Mouse (Mus musculus): ENCODE results near the gene Gm14406. TPM values are rescaled to one million over a fixed set of nuclear protein-coding genes. Genes with fewer than 3 reads are reported as not detected.
"Not testable (repeated sequence)": the region's sequence is repeated elsewhere in the genome, so short reads cannot be mapped to it uniquely, and the experiment has no call there.

Gene Gm14406
- polyA plus RNA-seq (2015; fragmentation: Nextera tagmentation; extraction: Ambion mirVana) = not detected in 2 replicates

DNA sequence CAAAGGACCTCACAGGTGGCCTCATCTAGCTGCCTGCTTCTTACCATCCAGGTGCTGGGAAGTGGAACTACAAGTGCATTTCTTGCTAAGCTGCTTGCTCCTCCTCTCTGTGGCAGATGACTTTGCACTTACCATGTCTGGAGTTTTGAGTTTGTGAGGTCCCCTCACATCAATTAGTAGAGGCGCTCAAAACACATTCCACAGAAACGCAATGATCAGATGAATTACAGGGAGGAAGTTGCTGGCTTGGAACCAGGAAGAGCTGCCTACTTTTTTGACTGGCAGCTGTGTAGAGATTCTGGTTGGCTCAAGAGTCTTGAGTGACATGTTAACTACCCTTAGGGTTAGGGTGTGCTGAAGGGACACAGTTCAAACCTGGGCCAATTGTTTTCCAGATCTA, at the start of gene Gm14406:
TSS of gene Gm14406 (minus strand) at position 213 of the 400 bp plus-strand sequence.
- not testable (repeated sequence) for H3K9ac ChIP-seq (replicated peaks; ENCODE audit: low read length); H3K4me2 ChIP-seq (replicated peaks; ENCODE audit: low read depth, low read length); H3K4me3 ChIP-seq (ENCODE audit: low read length); H3K27ac ChIP-seq (ENCODE audit: low read length); H3K4me1 ChIP-seq (ENCODE audit: insufficient read depth, low read length); H3K9me3 ChIP-seq (ENCODE audit: low read length); H3K36me3 ChIP-seq (ENCODE audit: insufficient read depth, low read length); ATAC-seq (ENCODE audit: low FRiP score, low TSS enrichment); H3K27me3 ChIP-seq (ENCODE audit: insufficient read depth, low read length)
- 88% methylated on average over 2 of the region's 2 CpGs for WGBS

DNA sequence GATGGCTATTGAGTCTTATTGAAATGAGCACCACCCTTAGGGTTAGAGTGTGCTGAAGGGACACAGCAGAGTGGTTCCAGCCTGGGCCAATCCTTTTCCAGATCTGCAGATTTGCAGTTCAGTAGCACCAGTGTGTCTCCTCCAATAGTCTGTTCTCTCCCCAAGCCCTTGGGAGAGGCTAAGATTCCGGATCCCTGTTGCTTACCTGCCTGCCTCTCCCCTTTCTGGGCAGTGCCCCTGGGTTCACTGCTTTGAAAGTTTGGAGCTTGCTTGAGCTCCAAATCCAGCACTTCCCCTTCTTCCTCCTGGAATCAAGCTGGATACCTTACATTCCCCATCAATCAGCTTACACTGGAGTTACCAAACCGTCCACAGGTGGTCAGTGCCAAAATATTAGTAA, 2.9 kb downstream of the Gm14406 start:
- not testable (repeated sequence) for H3K27me3 ChIP-seq (ENCODE audit: insufficient read depth, low read length); H3K4me2 ChIP-seq (replicated peaks; ENCODE audit: low read depth, low read length); H3K36me3 ChIP-seq (ENCODE audit: insufficient read depth, low read length); H3K4me1 ChIP-seq (ENCODE audit: insufficient read depth, low read length); H3K9ac ChIP-seq (replicated peaks; ENCODE audit: low read length); H3K9me3 ChIP-seq (ENCODE audit: low read length); H3K4me3 ChIP-seq (ENCODE audit: low read length); H3K27ac ChIP-seq (ENCODE audit: low read length); ATAC-seq (ENCODE audit: low FRiP score, low TSS enrichment)
- WGBS = 78% methylated on average over 1 of the region's 2 CpGs

GRCm38 (mm10) chr2:177559365-177559764, 18.6 kb downstream of the Gm14406 start:
- H3K4me2 ChIP-seq (replicated peaks; ENCODE audit: low read depth, low read length); H3K27me3 ChIP-seq (ENCODE audit: insufficient read depth, low read length); H3K4me1 ChIP-seq (ENCODE audit: insufficient read depth, low read length); H3K4me3 ChIP-seq (ENCODE audit: low read length); H3K27ac ChIP-seq (ENCODE audit: low read length); H3K9me3 ChIP-seq (ENCODE audit: low read length); H3K9ac ChIP-seq (replicated peaks; ENCODE audit: low read length); H3K36me3 ChIP-seq (ENCODE audit: insufficient read depth, low read length); ATAC-seq (ENCODE audit: low FRiP score, low TSS enrichment): not testable (repeated sequence)
- 83% methylated on average over 4 of the region's 4 CpGs for WGBS

GRCm38 (mm10) chr2:177555261-177555660, 22.7 kb downstream of the Gm14406 start:
- H3K4me3 ChIP-seq (ENCODE audit: low read length); H3K4me1 ChIP-seq (ENCODE audit: insufficient read depth, low read length); H3K27ac ChIP-seq (ENCODE audit: low read length); H3K27me3 ChIP-seq (ENCODE audit: insufficient read depth, low read length); ATAC-seq (ENCODE audit: low FRiP score, low TSS enrichment); H3K9me3 ChIP-seq (ENCODE audit: low read length); H3K9ac ChIP-seq (replicated peaks; ENCODE audit: low read length); H3K36me3 ChIP-seq (ENCODE audit: insufficient read depth, low read length); H3K4me2 ChIP-seq (replicated peaks; ENCODE audit: low read depth, low read length): not testable (repeated sequence)
- WGBS = no CpG with 5 or more reads among the region's 1 CpGs

- H3K9me3 ChIP-seq (ENCODE audit: low read length); H3K4me3 ChIP-seq (ENCODE audit: low read length); H3K27ac ChIP-seq (ENCODE audit: low read length); H3K4me1 ChIP-seq (ENCODE audit: insufficient read depth, low read length); ATAC-seq (ENCODE audit: low FRiP score, low TSS enrichment); H3K36me3 ChIP-seq (ENCODE audit: insufficient read depth, low read length); H3K27me3 ChIP-seq (ENCODE audit: insufficient read depth, low read length); H3K4me2 ChIP-seq (replicated peaks; ENCODE audit: low read depth, low read length); H3K9ac ChIP-seq (replicated peaks; ENCODE audit: low read length): not testable (repeated sequence)
- 78% methylated on average over 5 of the region's 5 CpGs for WGBS
Observed at GRCm38 (mm10) chr2:177537717-177538116, 40.3 kb downstream of the Gm14406 start.

DNA sequence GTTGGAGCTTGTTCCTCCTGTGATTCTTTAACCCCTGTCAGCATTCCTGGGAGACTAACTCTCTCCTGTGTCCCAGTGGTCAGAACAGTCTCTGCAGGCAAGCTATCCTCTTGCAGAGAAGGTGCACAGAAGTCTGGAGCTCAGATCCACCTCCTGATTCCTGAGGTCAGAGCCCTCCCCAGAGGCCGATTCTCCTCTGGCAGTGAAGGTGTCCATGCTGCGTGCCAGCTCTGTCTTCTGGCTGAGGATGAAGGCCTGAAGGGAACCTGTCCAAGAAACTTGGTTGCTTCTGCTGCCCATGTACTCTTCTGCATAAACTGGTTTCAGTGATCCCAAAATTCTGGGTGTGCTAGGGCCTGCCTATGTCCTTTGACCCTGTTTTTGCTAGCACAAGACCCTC, 40.9 kb downstream of the Gm14406 start:
- H3K4me3 ChIP-seq (ENCODE audit: low read length); H3K27me3 ChIP-seq (ENCODE audit: insufficient read depth, low read length); H3K27ac ChIP-seq (ENCODE audit: low read length); ATAC-seq (ENCODE audit: low FRiP score, low TSS enrichment); H3K9ac ChIP-seq (replicated peaks; ENCODE audit: low read length); H3K36me3 ChIP-seq (ENCODE audit: insufficient read depth, low read length); H3K9me3 ChIP-seq (ENCODE audit: low read length); H3K4me2 ChIP-seq (replicated peaks; ENCODE audit: low read depth, low read length); H3K4me1 ChIP-seq (ENCODE audit: insufficient read depth, low read length): not testable (repeated sequence)
- 98% methylated on average over 2 of the region's 2 CpGs for WGBS

GRCm38 (mm10) chr2:177535876-177536275, 42.1 kb downstream of the Gm14406 start:
- Histone ChIP-seq H3K9me3 (ENCODE audit: low read length) (no peaks in the 10 kb centered on the region), H3K4me2 (replicated peaks; ENCODE audit: low read depth, low read length) (no peak overlapping the region), H3K4me3 (ENCODE audit: low read length) (no peak overlapping the region), H3K36me3 (ENCODE audit: insufficient read depth, low read length) (no peaks in the 10 kb centered on the region), H3K9ac (replicated peaks; ENCODE audit: low read length) (no peak overlapping the region), H3K27ac (ENCODE audit: low read length) (no peak overlapping the region), H3K27me3 (ENCODE audit: insufficient read depth, low read length) (no peaks in the 10 kb centered on the region), H3K4me1 (ENCODE audit: insufficient read depth, low read length) (no peaks in the 10 kb centered on the region)
- ATAC-seq (ENCODE audit: low FRiP score, low TSS enrichment) = no peak
- WGBS = 78% methylated on average over 9 of the region's 9 CpGs

DNA sequence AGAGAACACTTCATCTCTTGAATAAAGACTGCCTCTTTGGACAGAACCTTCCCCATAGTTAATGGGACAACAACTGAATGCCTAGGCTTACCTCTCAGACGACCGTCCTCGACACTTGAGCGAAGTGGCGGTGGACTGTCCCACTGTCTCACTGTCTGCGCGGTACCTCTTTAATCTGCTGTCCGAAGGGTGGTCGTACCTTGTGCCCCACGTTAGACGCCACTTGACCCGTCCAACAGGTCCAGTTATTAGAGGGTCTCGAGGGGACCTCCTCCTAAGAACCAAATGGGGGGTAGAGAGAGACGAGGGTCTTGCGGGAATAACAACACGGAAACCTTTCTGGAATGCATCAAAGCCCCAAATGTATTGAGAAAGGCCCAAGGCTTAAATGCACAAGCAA, 53.8 kb downstream of the Gm14406 start:
- not testable (repeated sequence) for H3K4me3 ChIP-seq (ENCODE audit: low read length); H3K4me1 ChIP-seq (ENCODE audit: insufficient read depth, low read length); H3K36me3 ChIP-seq (ENCODE audit: insufficient read depth, low read length); ATAC-seq (ENCODE audit: low FRiP score, low TSS enrichment); H3K9me3 ChIP-seq (ENCODE audit: low read length); H3K9ac ChIP-seq (replicated peaks; ENCODE audit: low read length); H3K27ac ChIP-seq (ENCODE audit: low read length); H3K27me3 ChIP-seq (ENCODE audit: insufficient read depth, low read length); H3K4me2 ChIP-seq (replicated peaks; ENCODE audit: low read depth, low read length)
- WGBS = 94% methylated on average over 16 of the region's 16 CpGs

- H3K9me3 ChIP-seq (ENCODE audit: low read length); H3K4me1 ChIP-seq (ENCODE audit: insufficient read depth, low read length); H3K4me3 ChIP-seq (ENCODE audit: low read length); ATAC-seq (ENCODE audit: low FRiP score, low TSS enrichment); H3K27ac ChIP-seq (ENCODE audit: low read length); H3K9ac ChIP-seq (replicated peaks; ENCODE audit: low read length); H3K4me2 ChIP-seq (replicated peaks; ENCODE audit: low read depth, low read length); H3K27me3 ChIP-seq (ENCODE audit: insufficient read depth, low read length); H3K36me3 ChIP-seq (ENCODE audit: insufficient read depth, low read length): not testable (repeated sequence)
- 91% methylated on average over 6 of the region's 6 CpGs for WGBS
Observed at GRCm38 (mm10) chr2:177523674-177524073, 54.3 kb downstream of the Gm14406 start.

DNA sequence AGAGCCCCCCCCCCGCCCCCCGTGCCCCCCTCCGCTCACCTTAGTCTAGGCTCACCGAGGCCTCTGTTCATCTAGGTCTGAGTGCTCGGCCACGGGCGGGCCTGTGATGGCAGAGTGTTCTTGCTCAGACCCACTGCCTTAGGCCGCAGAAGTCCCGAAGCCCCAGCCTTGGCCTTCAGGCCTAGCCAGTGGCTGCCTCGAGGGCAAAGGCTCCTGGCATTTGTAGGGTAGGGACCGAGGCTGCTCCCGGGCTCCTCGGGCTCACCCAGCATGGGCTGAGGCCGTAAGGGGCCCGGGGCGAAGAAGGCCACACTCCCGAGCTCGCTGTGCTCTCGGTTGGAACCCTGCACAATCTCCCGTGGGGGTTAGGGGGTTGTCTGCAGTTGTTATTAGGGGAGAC, 54.9 kb downstream of the Gm14406 start:
- 92% methylated on average over 19 of the region's 20 CpGs for WGBS
- ATAC-seq (ENCODE audit: low FRiP score, low TSS enrichment) = no peak
- H3K9me3 ChIP-seq (ENCODE audit: low read length) = peaks cover 6% of the 10 kb centered on the region; the same call in 1 of the 2 replicates

DNA sequence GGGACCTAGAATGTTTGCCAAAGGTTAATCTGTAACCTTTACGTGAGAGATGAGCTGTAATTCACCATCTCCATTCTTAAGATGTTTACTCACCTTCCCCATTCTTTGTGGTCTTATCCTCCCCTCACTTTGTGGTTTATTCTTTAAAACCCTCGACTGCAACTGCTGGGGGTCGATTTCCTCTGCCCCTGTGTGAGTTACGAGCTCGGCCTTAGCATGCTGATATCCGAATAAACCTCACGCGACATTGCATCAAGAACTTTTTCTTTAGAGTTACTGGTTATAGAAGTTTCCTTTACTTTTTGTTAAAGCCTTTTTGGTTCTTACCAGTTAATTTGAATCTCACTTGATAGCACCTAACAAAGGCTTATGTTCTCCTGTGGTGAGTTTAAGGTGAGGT, 58.0 kb downstream of the Gm14406 start:
- WGBS = 77% methylated on average over 8 of the region's 8 CpGs
- no peaks in the 10 kb centered on the region for H3K4me1 ChIP-seq (ENCODE audit: insufficient read depth, low read length)
- H3K4me3 ChIP-seq (ENCODE audit: low read length) = no peak overlapping the region
- no peak overlapping the region for H3K27ac ChIP-seq (ENCODE audit: low read length)
- H3K36me3 ChIP-seq (ENCODE audit: insufficient read depth, low read length) = no peaks in the 10 kb centered on the region
- no peak overlapping the region for H3K4me2 ChIP-seq (replicated peaks; ENCODE audit: low read depth, low read length)
- no peak overlapping the region for H3K9ac ChIP-seq (replicated peaks; ENCODE audit: low read length)
- H3K27me3 ChIP-seq (ENCODE audit: insufficient read depth, low read length) = no peaks in the 10 kb centered on the region
- peaks cover 6% of the 10 kb centered on the region for H3K9me3 ChIP-seq (ENCODE audit: low read length)
- no peak for ATAC-seq (ENCODE audit: low FRiP score, low TSS enrichment)

More for the DNA sequence above, 54.9 kb downstream of the Gm14406 start:
- H3K4me3 ChIP-seq (ENCODE audit: low read length) = no peak overlapping the region
- no peaks in the 10 kb centered on the region for H3K27me3 ChIP-seq (ENCODE audit: insufficient read depth, low read length)
- no peaks in the 10 kb centered on the region for H3K36me3 ChIP-seq (ENCODE audit: insufficient read depth, low read length)
- no peaks in the 10 kb centered on the region for H3K4me1 ChIP-seq (ENCODE audit: insufficient read depth, low read length)
- H3K9ac ChIP-seq (replicated peaks; ENCODE audit: low read length) = no peak overlapping the region
- H3K4me2 ChIP-seq (replicated peaks; ENCODE audit: low read depth, low read length) = no peak overlapping the region
- H3K27ac ChIP-seq (ENCODE audit: low read length) = no peak overlapping the region

All from kidney, embryonic 16.5 days (tissue).